Mouse (Mus musculus) erythroblast, embryonic 14.5 days (primary cell): ENCODE measurements around the gene Zfp36.

ENCODE experiments used
- GATA1 ChIP-seq: IDR thresholded peaks from 2 replicates; pipeline ENCODE4 v1.6.1; 2012; ENCODE audit warnings: low read length, inconsistent platforms, mixed read lengths
- TAL1 ChIP-seq: IDR thresholded peaks from 3 replicates; pipeline ENCODE4 v1.6.1; 2012; ENCODE audit warnings: low read length, inconsistent platforms, mixed read lengths

- TF ChIP-seq GATA1 (no peak), TAL1 (no peak)
These were observed 29.7 kb downstream of the Zfp36 start, which contains the start of gene Rps16 for GRCm38 (mm10) chr7:28350155-28350883.
